Mouse (Mus musculus): Measurements from ENCODE around the gene Tnfaip2.

Gene Tnfaip2

GRCm38 (mm10) chr12:111478924-111479323 is 36.7 kb downstream of the Tnfaip2 start:
- no peak for DNase-seq

GRCm38 (mm10) chr12:111479917-111480316 is 37.6 kb downstream of the Tnfaip2 start:
- DNase-seq, result peak in 1 of 2 experiments; percentile 27

DNA sequence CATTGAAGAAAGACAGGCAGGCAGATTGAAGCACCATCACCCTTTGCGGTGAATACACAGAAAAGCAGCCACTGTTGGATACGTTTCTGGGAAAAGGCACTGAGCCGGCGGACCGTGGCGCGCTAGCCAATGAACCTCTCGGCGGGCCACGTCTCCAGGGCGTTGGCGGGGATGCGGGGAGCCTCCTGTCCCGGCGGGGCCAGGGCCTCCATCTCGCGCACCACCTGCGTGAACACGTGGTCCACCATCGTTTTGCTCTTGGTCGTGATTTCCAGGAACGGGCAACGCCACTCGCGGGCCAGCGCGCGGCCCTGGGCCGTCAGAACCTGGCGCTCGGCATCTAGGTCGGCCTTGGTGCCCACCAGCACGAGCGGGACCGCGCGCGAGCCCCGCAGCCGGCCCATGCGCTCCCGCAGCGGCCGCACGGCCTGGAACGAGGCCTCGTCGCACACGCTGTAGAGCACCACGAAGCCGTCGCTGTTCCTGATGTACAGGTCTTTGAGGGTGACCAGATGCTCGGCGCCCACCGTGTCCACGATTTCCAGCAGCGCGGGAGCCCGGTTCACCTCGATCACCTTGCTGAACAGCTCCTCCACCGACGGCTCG is 42.9 kb downstream of the Tnfaip2 start:
- DNase-seq, result no peak

- no peak for DNase-seq
Observed at GRCm38 (mm10) chr12:111485652-111486306, 43.5 kb downstream of the Tnfaip2 start, which contains the start of gene Gm266. Gm266 (minus strand) TSS chr12:111485823.

- DNase-seq, result no peak
Observed at GRCm38 (mm10) chr12:111486455-111486854, 44.2 kb downstream of the Tnfaip2 start.

DNA sequence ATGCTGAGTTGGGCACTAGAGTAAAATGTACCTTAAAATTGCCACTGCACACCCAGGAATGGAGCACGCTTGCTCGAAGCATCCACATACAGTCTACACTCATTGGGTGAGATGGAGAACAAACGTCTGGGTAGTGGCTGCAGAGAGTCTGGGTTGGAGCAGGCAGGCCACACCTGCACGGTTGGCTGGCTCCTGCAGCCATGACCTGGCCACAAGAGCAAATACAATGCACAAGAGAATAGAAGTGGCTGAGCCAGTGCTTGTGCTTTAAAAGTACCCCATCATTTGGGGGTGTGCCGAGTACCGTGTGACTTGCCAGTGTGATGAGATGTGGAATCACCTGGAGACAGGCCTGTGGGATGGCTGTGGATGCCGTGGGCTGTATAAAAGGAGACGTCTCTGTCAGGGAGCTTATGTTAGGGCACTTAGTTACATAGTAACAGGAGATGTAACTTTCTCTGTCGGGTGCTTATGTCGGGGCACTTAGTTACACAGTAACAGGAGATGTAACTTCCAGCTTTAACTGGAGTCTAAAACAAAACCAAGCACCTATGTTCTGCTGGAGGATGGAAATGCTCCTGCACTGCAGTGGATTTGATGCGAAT is 47.1 kb downstream of the Tnfaip2 start:
- DNase-seq, result no peak

DNA sequence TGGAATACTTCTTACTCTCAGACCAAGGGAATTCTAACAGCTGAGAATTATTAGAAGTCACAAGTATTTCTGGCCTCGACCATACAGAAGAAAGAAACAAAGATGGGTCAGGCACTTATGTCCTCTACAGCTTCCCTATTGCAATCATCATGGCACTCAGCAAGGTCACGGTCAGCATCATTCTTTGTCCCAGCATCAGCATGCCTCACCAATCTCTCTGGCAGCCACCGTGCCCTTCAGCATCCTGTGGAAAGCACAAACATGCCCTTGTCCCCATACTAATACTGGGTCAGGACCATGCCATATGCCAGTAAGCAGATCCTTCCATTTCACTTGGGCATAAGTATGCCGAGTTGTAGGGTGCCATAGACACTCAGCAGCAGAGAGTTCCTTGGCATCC is 52.7 kb downstream of the Tnfaip2 start:
- no peak for DNase-seq

DNA sequence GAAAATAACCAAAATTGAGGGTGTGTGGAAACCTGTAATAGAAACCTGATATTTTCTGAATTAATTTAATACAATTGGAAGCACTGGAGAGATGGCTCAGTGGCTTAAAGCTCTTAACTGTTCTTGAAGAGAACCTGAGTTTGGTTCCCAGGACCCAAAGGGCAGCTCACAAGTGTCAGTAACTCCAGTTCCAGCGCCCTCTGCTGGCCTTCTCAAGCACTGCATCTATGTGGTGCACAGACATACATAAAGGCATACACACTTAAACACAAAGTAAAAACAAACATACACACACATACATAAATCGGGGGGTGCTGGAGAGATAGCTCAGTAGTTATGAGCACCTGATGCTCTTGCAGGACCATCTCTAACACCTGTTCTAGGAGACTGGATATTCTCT is 54.8 kb downstream of the Tnfaip2 start:
- no peak for DNase-seq

DNA sequence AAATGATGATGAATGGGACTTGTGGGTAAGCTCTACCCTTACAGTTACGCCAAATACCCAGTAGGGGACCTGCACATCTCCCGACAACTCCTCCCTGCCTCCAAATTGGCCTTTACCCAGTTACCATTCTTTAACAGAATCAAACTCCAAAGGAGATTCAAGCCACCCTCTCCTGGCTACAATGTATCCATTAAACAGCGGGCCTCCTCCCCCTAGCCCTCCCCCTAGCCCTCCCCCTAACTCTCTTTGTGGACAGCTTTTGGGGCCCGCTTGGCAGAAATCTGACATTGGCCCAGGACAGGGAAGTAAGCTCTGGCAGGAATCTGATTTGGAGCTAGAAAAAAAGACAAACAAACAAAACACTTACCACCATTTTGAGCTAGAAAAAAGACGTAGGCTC is 57.3 kb downstream of the Tnfaip2 start:
- DNase-seq, result no peak

DNA sequence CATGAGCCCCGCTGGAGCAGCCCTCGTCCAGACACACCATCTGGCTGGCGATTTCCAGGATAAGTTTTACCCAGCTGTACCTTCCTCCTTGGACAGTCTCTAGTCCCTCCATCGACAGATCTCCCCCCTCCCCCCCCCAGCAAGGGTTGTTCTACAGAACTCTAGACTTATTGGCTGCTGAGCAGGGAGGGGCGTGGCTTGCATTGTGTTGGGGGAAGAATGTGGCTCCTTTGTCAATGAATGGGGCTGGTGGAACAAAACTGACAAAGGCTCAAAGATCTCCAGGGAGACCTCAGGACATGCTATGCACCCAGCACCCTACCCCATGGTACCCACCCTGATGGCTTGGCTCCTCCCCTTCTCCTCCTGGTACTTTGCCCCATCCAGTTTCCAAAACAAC is 58.5 kb downstream of the Tnfaip2 start:
- no peak for DNase-seq

DNA sequence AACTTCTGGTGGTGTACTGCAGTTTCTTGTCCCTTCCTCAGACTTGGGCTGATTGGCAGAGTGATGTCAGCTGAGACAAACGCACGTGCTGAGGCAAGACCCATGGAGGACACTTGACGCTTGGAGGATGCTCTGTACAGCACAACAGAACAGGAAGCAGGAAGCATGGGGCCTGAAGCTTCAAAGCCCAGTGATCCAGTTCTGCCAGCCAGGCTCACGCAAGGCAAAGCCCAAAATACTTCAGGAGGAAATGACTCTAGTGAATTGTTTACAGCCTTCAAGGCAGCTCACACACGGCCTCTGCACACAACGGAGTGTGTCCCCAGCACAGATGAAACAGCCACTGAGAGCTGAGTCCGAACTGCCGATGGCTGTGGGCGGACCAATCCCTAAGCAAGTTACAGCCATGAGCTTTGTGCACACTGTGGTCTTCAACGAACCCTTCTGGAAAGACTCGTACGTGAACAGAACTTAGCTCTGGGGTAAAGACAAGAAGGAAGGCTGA is 60.8 kb downstream of the Tnfaip2 start:
- no peak for DNase-seq

GRCm38 (mm10) chr12:111503571-111503970 is 61.3 kb downstream of the Tnfaip2 start:
- no peak for DNase-seq

Data from spleen, adult 18-20 months (tissue).